Comparison of ENCODE assay signal across 19 mouse cellular contexts in the genomic region with DNA sequence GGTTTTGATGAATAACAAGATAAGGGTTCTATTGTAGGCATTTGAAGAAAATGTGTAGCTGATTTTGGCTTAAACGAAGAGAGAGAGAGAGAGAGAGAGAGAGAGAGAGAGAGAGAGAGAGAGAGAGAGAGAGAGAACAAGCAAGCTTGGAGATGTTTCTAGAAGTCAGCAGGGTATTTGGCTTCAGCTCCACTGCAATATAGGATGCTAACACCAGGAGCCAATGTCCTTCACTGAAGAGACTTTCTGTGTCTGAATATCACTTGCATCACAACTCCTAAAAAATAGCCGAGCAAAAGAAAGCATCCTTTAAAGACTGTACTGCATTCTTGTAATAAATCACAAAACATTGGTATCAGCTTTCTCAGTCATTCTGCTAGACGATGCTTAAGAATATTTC.
DNase-seq lines count a peak whose midpoint lies in the region; ATAC-seq and TF ChIP-seq lines count a peak whose summit lies in the region.
"Had no signal": no experiment of that assay in that cellular context is flagged by ENCODE, and none has a peak within 500 bp of the region (broad histone marks: within the 10 kb centered on the region; RNA-seq: fewer than 3 reads in every experiment).

No protein-coding gene starts in this region.

- WGBS in forebrain, embryonic 16.5 days = 42% methylated on average over 3 of the region's 3 CpGs
- 59% methylated on average over 3 of the region's 3 CpGs for WGBS in forebrain, embryonic 12.5 days
- WGBS in midbrain, postnatal 0 days = 58% methylated on average over 3 of the region's 3 CpGs
- 74% methylated on average over 3 of the region's 3 CpGs for WGBS in midbrain, embryonic 11.5 days
- 44% methylated on average over 3 of the region's 3 CpGs for WGBS in embryonic facial prominence, embryonic 10.5 days

- TF ChIP-seq CTCF in midbrain, postnatal 0 days (IDR thresholded peaks at IDR 0.05) = 0 out of 2 replicates have a peak, but pooled peaks have one; percentile 8

- peaks cover 4% of the 10 kb centered on the region for H3K79me2 ChIP-seq in myocyte (ENCODE audit: control insufficient read depth, insufficient read depth)

- no peak overlapping the region for H3ac ChIP-seq in myocyte (ENCODE audit: control insufficient read depth, insufficient read length)

- no peak for ATAC-seq in forebrain, embryonic 16.5 days
- ATAC-seq in forebrain, embryonic 12.5 days (ENCODE audit: low FRiP score) = no peak
- no peak for ATAC-seq in midbrain, postnatal 0 days (ENCODE audit: low FRiP score)
- ATAC-seq in midbrain, embryonic 11.5 days (ENCODE audit: low FRiP score) = no peak
- ATAC-seq: midbrain, embryonic 16.5 days had no signal

- no peaks in the 10 kb centered on the region for H3K36me3 ChIP-seq in forebrain, embryonic 16.5 days (ENCODE audit: control insufficient read depth, insufficient read depth)
- no peaks in the 10 kb centered on the region for H3K36me3 ChIP-seq in forebrain, embryonic 12.5 days (replicated peaks)
- no peaks in the 10 kb centered on the region for H3K36me3 ChIP-seq in midbrain, postnatal 0 days (ENCODE audit: insufficient read depth, low read length)
- no peaks in the 10 kb centered on the region for H3K36me3 ChIP-seq in midbrain, embryonic 11.5 days (ENCODE audit: control insufficient read depth, insufficient read depth, low read length)
- H3K36me3 ChIP-seq in embryonic facial prominence, embryonic 10.5 days (replicated peaks) = no peaks in the 10 kb centered on the region
- no peaks in the 10 kb centered on the region for H3K36me3 ChIP-seq in myocyte (ENCODE audit: control insufficient read depth, insufficient read depth)
- H3K36me3 ChIP-seq: neural tube, embryonic 13.5 days had no signal

- peak overlapping the region; percentile 6 for H3K27ac ChIP-seq in forebrain, embryonic 16.5 days (ENCODE audit: low read length)
- no peak overlapping the region for H3K27ac ChIP-seq in forebrain, embryonic 12.5 days
- no peak overlapping the region for H3K27ac ChIP-seq in midbrain, postnatal 0 days (ENCODE audit: low read depth, low read length)
- H3K27ac ChIP-seq in midbrain, embryonic 11.5 days (ENCODE audit: low read depth, low read length) = no peak overlapping the region
- H3K27ac ChIP-seq in embryonic facial prominence, embryonic 10.5 days (replicated peaks) = peak overlapping the region; percentile 70
- H3K27ac ChIP-seq: heart, adult 2 months; neural tube, embryonic 13.5 days had no signal

- H3K27me3 ChIP-seq in forebrain, embryonic 16.5 days (replicated peaks; ENCODE audit: control insufficient read depth, insufficient read depth, low read length) = no peaks in the 10 kb centered on the region
- H3K27me3 ChIP-seq in forebrain, embryonic 12.5 days = no peaks in the 10 kb centered on the region
- H3K27me3 ChIP-seq in midbrain, postnatal 0 days (ENCODE audit: insufficient read depth, low read length) = no peaks in the 10 kb centered on the region
- H3K27me3 ChIP-seq in midbrain, embryonic 11.5 days (ENCODE audit: control insufficient read depth, insufficient read depth, low read length) = no peaks in the 10 kb centered on the region
- H3K27me3 ChIP-seq in embryonic facial prominence, embryonic 10.5 days (replicated peaks; ENCODE audit: low read depth, poor library complexity, severe bottlenecking) = no peaks in the 10 kb centered on the region
- no peaks in the 10 kb centered on the region for H3K27me3 ChIP-seq in myocyte (ENCODE audit: control insufficient read depth, insufficient read depth, insufficient read length)
- H3K27me3 ChIP-seq: CH12.LX; neural tube, embryonic 13.5 days had no signal

- TF ChIP-seq POLR2A in myocyte (IDR thresholded peaks at IDR 0.05; ENCODE audit: insufficient read length, low read depth) = no peak

- peak; percentile 54 for DNase-seq in midbrain, postnatal 0 days (ENCODE audit: low spot score)
- no peak for DNase-seq in midbrain, embryonic 11.5 days (ENCODE audit: low spot score, missing footprints)
- DNase-seq in embryonic facial prominence, embryonic 10.5 days (ENCODE audit: low spot score) = no peak
- no peak for DNase-seq in retina, postnatal 1 day
- no peak for DNase-seq in kidney, adult 11 months
- DNase-seq: adrenal gland, postnatal 36 days; gastrocnemius, postnatal 14 days; heart, adult 2 months; heart, postnatal 36 days; lung, adult 18-20 months; lung, postnatal 14 days; thymus, postnatal 25 days had no signal

- no peak overlapping the region for H3K4me3 ChIP-seq in forebrain, embryonic 16.5 days (replicated peaks; ENCODE audit: low read length)
- no peak overlapping the region for H3K4me3 ChIP-seq in forebrain, embryonic 12.5 days (replicated peaks)
- H3K4me3 ChIP-seq in midbrain, postnatal 0 days (ENCODE audit: low read depth, low read length) = no peak overlapping the region
- no peak overlapping the region for H3K4me3 ChIP-seq in midbrain, embryonic 11.5 days (ENCODE audit: low read depth, low read length)
- no peak overlapping the region for H3K4me3 ChIP-seq in embryonic facial prominence, embryonic 10.5 days
- H3K4me3 ChIP-seq in myocyte = no peak overlapping the region
- H3K4me3 ChIP-seq: heart, adult 2 months; neural tube, embryonic 13.5 days had no signal

- H3K9ac ChIP-seq in forebrain, embryonic 16.5 days (replicated peaks; ENCODE audit: low read depth, low read length) = no peak overlapping the region
- H3K9ac ChIP-seq in forebrain, embryonic 12.5 days = no peak overlapping the region
- H3K9ac ChIP-seq in midbrain, postnatal 0 days (replicated peaks; ENCODE audit: low read length, poor library complexity, severe bottlenecking) = no peak overlapping the region
- H3K9ac ChIP-seq in midbrain, embryonic 11.5 days (ENCODE audit: low read length) = no peak overlapping the region
- H3K9ac ChIP-seq: neural tube, embryonic 13.5 days had no signal

- no peaks in the 10 kb centered on the region for H3K4me1 ChIP-seq in forebrain, embryonic 16.5 days (replicated peaks; ENCODE audit: control insufficient read depth, insufficient read depth, low read length)
- H3K4me1 ChIP-seq in forebrain, embryonic 12.5 days = peaks cover 14% of the 10 kb centered on the region
- H3K4me1 ChIP-seq in midbrain, postnatal 0 days (ENCODE audit: insufficient read depth, low read length) = no peaks in the 10 kb centered on the region
- H3K4me1 ChIP-seq in midbrain, embryonic 11.5 days (ENCODE audit: control insufficient read depth, insufficient read depth, low read length) = 0 out of 2 replicates have a peak, but pooled peaks cover 2% of the 10 kb centered on the region
- peaks cover 60% of the 10 kb centered on the region for H3K4me1 ChIP-seq in embryonic facial prominence, embryonic 10.5 days

- no peaks in the 10 kb centered on the region for H3K9me3 ChIP-seq in forebrain, embryonic 16.5 days (ENCODE audit: control insufficient read depth, low read length)
- no peaks in the 10 kb centered on the region for H3K9me3 ChIP-seq in forebrain, embryonic 12.5 days
- no peaks in the 10 kb centered on the region for H3K9me3 ChIP-seq in midbrain, postnatal 0 days (ENCODE audit: low read length)
- no peaks in the 10 kb centered on the region for H3K9me3 ChIP-seq in midbrain, embryonic 11.5 days (ENCODE audit: control insufficient read depth, low read length)
- H3K9me3 ChIP-seq in embryonic facial prominence, embryonic 10.5 days = no peaks in the 10 kb centered on the region
- H3K9me3 ChIP-seq: neural tube, embryonic 13.5 days had no signal

- H3K4me2 ChIP-seq in forebrain, embryonic 16.5 days (ENCODE audit: low read length) = no peak overlapping the region
- H3K4me2 ChIP-seq in forebrain, embryonic 12.5 days = no peak overlapping the region
- H3K4me2 ChIP-seq in midbrain, postnatal 0 days (ENCODE audit: low read depth, low read length, poor library complexity, severe bottlenecking) = no peak overlapping the region
- H3K4me2 ChIP-seq in midbrain, embryonic 11.5 days = no peak overlapping the region
- H3K4me2 ChIP-seq in myocyte (ENCODE audit: low read depth) = peak overlapping the region; percentile 51
- H3K4me2 ChIP-seq: liver, embryonic 11.5 days; neural tube, embryonic 13.5 days had no signal

TF ChIP-seq in myocyte, 11 proteins besides CTCF, POLR2A, EP300 and RAD21:
- no peak for TF ChIP-seq TCF3 (IDR thresholded peaks at IDR 0.05; ENCODE audit: insufficient read length, low read depth)
- no peak for TF ChIP-seq POLR2AphosphoS2 (IDR thresholded peaks at IDR 0.05; ENCODE audit: insufficient read length, low read depth)
- no peak for TF ChIP-seq MYOG (IDR thresholded peaks at IDR 0.05; ENCODE audit: control insufficient read depth in 1 of 3, insufficient read depth in 1 of 3, insufficient read length in 2 of 3, low read depth in 2 of 3)
- TF ChIP-seq TCF12 (IDR thresholded peaks at IDR 0.05; ENCODE audit: insufficient read depth, poor library complexity, severe bottlenecking) = no peak
- no peak for TF ChIP-seq MYOD1 (IDR thresholded peaks at IDR 0.05; ENCODE audit: control insufficient read depth in 1 of 3, insufficient read length in 2 of 3, low read depth in 2 of 3)
- no peak for TF ChIP-seq SRF (IDR thresholded peaks at IDR 0.05; ENCODE audit: control insufficient read depth, insufficient read length, low read depth)
- TF ChIP-seq MAX (IDR thresholded peaks at IDR 0.05; ENCODE audit: low read depth) = no peak
- no peak for TF ChIP-seq E2F4 (IDR thresholded peaks at IDR 0.05; ENCODE audit: insufficient read depth)
- TF ChIP-seq USF1 (IDR thresholded peaks at IDR 0.05; ENCODE audit: low read depth) = no peak
- TF ChIP-seq CEBPB (IDR thresholded peaks at IDR 0.05; ENCODE audit: insufficient read depth, poor library complexity, severe bottlenecking) = no peak
- TF ChIP-seq REST (IDR thresholded peaks at IDR 0.05; ENCODE audit: insufficient read depth, insufficient read length) = no peak

Comparison
In these comparisons a context has a peak if more than half of its experiments do, and no peak if none do; other contexts are left out.
1. H3K27ac ChIP-seq: peak in forebrain, embryonic 16.5 days (single experiment) and embryonic facial prominence, embryonic 10.5 days (single experiment); none in forebrain, embryonic 12.5 days (single experiment), midbrain, postnatal 0 days (single experiment) and midbrain, embryonic 11.5 days (single experiment).